Mouse (Mus musculus) hindlimb bud, embryonic 11.5 days (tissue): Measurements from ENCODE around the gene 1700019N19Rik.
A peak's percentile ranks its signal among the peaks of the same experiment; 100 is the strongest.

Experiments
- DNase-seq: peaks from one replicate; pipeline ENCODE4 v3.0.0-alpha.2; 2012; ENCODE audit warnings: low read depth, low spot score; ENCODE audit errors: extremely low spot score

1700019N19Rik gene

DNA sequence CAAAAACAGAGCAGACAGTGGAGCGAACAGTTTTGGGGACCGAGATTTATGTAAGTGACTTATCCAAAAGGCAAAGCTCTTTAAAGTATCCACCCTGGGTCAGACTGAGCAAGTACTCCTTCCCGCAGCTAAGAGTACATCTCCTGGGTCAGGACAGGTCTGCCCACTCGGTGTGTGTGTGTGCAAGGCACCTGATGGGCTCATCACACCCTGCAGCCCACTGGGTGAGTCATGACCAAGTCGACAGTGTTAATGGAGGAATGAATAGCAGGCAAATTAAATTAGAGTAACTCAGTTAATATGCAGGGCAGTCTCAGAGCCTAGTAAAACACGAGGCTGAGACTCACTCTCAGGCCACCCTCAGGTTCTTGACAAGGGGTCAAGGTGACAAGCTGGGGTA is 14.6 kb upstream of the 1700019N19Rik start:
- no peak for DNase-seq

GRCm38 (mm10) chr19:58806364-58806763 is 12.1 kb upstream of the 1700019N19Rik start:
- DNase-seq, result peak; percentile 22

DNA sequence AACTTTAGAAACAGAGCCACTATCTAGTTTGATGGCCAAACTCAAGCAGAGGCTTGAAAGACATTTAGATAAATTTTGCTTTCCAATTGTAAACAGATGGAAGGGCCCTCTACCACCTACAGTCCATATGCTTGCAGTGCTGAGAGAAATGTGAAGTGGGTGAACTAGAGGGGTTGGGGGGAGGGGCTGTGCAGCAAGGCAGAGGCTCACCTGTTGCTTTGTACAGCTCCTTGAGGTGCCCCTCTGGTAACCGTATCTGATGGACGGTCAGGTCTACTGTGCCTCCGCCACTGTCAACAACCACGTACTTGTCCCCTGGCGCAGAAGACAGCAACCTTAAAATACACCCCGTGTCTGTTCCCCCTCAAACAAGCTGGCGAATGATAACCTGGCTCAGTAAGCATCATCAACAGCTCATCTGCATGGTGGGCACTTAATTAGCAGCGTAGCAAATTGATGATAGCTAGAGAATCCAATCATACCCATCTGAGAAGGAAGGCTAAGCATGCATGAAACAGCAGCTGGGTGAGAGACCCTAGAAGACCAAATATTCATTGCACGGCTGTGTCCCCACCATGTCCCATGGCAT is 11.0 kb upstream of the 1700019N19Rik start:
- no peak for DNase-seq

DNA sequence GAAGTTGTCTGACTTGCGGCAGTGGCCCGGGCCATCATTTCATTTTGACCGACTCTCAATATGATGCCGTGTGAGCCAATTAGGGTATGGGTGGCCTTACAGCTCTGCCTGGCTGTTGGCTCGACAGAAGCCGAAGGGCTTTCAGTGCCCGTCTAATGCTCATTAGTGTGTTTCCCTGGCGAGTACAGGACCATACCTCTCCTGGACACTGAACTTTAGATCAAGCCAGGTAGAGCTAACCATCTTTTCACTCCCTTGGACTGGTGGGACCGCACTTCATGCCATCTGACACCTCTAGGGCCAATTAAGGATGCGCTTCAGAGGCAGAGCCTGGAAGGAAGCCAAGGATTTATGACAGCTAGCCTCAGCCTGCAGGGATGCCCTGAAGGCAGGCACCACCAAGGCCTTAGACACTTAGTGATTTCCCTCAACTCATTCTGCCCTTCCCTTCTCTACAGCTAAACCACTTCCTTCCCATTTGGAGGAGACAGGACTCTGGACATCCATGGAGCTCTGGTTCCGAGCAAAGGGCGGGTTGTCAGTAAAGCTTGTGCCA is 931 bp upstream of the 1700019N19Rik start:
- DNase-seq, result no peak

DNA sequence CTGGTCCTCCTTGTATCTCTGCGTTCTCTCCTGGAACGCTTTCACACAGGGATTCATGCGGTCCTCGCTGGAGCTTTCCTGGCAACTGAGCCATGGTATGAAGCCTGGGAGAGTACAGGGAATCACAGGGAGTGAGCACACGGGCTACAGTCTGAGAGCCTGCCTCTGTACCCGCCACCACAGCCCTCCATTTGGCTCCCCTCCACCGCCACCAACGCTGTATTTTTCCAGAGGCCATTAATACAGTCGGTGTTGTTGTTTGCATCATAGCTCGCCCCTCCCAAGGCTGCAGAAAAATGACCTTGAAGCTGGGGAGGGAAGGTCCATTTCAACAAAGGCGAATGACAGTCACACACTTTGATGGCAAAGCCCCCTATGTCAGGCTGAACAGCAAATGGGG is 5.1 kb downstream of the 1700019N19Rik start:
- DNase-seq, result no peak

DNA sequence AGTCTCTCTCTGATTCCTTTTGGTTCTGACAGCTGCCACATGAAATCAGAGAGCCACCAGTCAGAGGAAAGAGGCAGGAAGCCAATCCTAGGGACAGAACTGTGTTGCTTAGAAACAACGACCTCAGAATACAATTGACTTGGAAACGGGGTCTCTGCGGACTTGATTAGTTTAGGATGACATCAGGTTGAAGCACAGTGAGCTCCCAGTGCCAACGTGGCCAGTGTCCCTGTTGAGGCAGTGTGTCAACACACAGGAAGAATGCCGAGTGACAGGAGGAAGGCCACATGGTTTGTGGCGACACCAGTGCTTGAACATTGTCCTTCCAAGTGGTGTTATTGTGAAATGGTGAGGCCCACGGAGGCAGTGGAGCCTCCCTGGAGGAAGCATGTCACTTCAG is 10.3 kb downstream of the 1700019N19Rik start:
- no peak for DNase-seq

DNA sequence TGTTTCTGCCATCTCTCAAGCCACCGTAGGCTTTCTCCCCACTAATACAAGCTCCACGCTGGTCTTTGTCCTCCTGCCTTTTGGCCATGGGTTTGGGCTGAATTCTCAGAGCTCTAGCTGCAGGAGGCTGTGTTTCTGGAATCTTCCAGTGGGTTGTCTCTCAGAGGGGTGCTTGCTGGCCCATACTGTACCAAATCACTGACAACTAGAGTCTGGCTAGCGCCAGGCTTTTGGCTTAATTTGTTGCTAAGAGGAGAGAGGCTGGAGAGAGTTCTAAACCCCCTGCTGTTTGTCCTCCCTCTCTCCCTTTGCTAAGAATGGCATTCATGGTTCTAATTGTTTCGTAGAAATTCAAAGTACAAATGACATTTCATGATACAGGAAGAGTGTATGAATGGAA is 12.7 kb downstream of the 1700019N19Rik start:
- DNase-seq, result no peak

DNA sequence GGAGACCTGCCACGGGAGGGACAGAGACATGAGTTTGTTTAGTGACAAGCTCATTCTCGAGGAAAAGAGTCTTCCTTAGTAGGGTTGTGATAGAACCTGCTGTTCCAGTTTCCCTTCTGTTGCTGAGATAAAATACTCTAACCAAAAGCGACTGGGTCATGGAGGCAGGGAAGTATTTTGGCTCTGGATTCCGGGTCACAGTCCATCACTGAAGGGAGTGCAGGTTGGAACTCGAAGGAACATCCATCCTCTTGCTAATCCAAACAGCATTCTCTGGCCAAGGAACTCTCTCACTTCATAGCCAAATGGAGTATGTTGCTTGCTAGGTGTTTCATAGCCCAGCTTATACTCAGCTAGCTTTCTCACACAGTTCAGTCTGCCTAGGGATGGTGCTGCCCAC is 17.8 kb downstream of the 1700019N19Rik start:
- DNase-seq, result no peak

DNA sequence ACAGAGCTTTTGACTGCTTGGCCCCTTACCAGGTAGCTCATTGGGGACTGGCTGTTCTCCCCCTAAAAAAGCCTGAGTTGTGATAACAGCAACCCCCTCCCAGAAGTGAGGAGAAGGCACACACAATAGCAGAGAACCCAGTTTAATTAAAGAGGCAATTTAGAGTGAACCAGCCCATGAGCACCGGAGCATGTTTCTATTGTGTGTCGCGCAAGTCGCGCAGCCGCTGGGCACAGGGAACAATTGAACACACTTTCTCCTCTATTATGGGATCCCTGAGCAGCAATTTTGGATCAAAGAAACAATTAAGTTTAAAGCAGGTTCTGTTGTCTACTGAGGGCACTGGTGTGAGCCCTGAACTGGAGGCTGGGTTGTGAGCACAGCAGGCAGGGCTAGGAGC is 26.9 kb downstream of the 1700019N19Rik start:
- no peak for DNase-seq

- DNase-seq, result peak; percentile 35
Measured at GRCm38 (mm10) chr19:58762848-58763541, 31.3 kb downstream of the 1700019N19Rik start.

- no peak for DNase-seq
Measured at GRCm38 (mm10) chr19:58762316-58762715, 31.9 kb downstream of the 1700019N19Rik start.

DNA sequence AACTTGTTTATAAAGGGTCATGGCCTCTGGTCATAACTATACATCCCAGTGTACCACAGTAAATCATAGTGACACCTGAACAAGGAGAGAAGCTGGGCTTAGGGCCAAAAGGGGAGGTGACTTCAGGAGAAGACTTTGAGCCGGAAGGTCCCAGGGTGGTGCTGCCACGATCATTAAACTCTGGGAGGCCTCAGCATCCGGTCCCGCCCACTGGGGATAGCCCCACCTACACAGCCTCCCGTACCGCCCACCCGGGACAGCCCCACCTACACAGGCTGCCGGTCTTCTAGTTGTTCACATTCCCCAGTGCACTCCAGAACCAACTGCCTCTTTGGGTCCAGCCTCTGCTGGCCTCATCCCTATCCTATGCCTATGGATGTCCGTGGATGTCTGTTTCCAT is 34.8 kb downstream of the 1700019N19Rik start, which contains the start of gene Pnliprp2:
Gene Pnliprp2 (plus strand): TSS at position 297 of the 400 bp plus-strand sequence.
- no peak for DNase-seq

- DNase-seq, result no peak
Measured at GRCm38 (mm10) chr19:58758871-58759270, 35.4 kb downstream of the 1700019N19Rik start.

- DNase-seq, result no peak
Measured at GRCm38 (mm10) chr19:58751504-58751903, 42.8 kb downstream of the 1700019N19Rik start.

DNA sequence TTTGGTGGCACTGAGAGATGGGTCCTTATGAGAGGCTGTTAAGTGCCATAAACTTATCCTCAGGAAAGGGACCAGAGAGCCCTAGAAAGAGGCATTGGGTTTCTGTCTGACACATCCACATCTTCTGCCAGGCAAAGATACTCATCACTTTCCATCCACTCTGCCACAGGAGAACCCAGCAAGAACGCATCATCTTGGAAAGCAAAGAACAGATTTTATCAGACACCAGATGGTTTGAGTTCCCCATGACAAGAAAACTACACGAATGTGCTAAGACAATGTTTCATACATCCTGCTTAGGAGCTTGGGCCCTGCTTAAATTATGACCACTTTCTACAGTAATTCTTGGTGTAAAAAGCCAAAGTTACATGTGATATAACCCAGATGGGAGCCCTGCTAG is 43.4 kb downstream of the 1700019N19Rik start:
- no peak for DNase-seq

DNA sequence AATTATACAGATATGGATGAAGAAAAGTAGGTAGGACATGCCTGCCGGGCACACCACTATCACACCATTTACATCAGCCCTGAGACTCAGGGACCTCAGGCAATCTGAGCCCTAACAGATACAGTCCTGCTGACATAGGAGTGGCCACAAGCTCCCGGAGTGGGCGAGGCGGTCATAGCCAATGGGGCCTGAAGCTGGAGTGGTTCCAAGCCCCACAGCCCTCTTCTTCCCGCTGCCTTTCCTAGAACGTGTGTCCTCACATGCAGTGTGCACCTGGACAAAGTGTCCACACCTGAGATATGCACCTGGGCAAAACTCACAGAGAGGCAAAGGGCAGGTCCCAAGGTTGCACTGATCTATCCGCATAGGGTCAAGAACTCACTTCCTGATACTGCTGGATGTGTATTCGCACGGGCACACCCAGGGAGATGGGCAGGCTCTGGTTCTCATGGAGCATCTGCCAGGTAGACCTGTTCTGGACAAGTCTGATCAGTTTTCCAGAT is 46.7 kb downstream of the 1700019N19Rik start:
- DNase-seq, result no peak

- DNase-seq, result no peak
Measured at GRCm38 (mm10) chr19:58743736-58744135, 50.5 kb downstream of the 1700019N19Rik start.

DNA sequence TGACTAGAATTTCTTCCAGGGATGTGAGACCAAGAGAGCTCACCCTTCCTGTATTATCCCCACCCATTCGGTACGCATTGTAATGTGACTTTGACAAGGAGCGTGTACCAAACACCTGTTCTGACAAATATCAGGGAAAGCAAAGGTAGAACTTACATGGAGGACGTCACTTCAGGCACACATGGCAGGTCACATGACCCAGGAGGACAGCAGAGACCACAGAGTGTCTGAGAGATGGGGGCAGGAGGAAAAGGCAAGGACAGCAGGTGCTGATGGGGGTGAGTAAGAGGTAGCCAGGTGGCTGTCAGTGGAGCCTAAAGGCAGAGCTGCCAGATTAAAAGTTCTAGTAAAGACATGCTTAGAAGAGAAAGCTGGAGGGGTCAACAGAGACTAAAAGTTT is 51.5 kb downstream of the 1700019N19Rik start:
- no peak for DNase-seq

- DNase-seq, result no peak
Measured at GRCm38 (mm10) chr19:58741036-58741435, 53.2 kb downstream of the 1700019N19Rik start.

DNA sequence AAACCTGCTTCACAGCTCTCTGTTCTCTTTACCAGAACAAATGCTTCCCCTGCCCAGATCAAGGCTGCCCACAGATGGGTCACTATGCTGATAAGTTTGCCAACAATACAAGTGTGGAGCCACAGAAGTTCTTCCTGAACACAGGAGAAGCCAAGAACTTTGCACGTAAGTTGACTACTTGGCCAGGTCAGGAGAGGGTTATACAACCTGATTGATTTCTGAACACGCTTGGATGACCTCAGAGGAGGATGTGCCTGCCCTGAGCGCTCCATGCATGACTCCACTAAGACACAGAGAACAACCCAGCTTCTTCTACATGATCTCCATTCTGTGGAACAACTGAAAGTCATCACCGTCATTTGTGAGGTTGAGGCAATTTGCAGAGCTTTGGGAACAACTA is 56.1 kb downstream of the 1700019N19Rik start:
- no peak for DNase-seq
